Mouse (Mus musculus): Measurements from ENCODE around the gene Obscn.
A peak's percentile ranks its signal among the peaks of the same experiment; 100 is the strongest.

Gene Obscn

GRCm38 (mm10) chr11:59135904-59136452, at the start of gene Obscn:
Gene Obscn (minus strand): TSS chr11:59136402.
- DNase-seq (ENCODE audit: low spot score in 2 of 2) = no peak

GRCm38 (mm10) chr11:59185490-59185889, 49.3 kb upstream of the Obscn start:
- no peak for DNase-seq (ENCODE audit: low spot score in 2 of 2)

GRCm38 (mm10) chr11:59183821-59184220, 47.6 kb upstream of the Obscn start:
- DNase-seq (ENCODE audit: low spot score in 2 of 2) = peak in 1 of 2 experiments; percentile 52

GRCm38 (mm10) chr11:59182864-59183331, 46.7 kb upstream of the Obscn start, which contains the start of gene Gjc2:
Gene Gjc2 (minus strand): TSS chr11:59183213.
- DNase-seq (ENCODE audit: low spot score in 2 of 2) = peak; percentile 80

DNA sequence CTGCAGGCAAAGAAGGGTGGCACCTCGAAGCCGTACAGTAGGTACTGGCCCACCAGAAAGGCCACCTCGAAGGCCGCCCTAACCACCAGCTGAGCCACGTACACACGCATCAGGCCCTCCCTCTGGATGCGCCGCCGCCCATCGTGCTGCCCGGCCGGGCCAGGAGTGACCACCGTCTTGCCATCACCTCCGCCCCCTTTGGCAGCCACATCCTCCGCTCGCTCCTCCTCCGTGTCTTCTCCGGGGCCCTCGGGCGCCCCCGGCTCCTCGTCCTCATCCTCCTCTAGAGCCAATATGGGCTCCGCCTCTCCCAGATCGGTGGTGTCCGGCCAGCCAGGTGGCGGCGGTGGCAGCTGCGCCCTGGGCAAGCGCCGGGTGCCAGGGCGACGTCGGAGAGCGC, 40.7 kb upstream of the Obscn start:
- DNase-seq (ENCODE audit: low spot score in 2 of 2) = no peak

DNA sequence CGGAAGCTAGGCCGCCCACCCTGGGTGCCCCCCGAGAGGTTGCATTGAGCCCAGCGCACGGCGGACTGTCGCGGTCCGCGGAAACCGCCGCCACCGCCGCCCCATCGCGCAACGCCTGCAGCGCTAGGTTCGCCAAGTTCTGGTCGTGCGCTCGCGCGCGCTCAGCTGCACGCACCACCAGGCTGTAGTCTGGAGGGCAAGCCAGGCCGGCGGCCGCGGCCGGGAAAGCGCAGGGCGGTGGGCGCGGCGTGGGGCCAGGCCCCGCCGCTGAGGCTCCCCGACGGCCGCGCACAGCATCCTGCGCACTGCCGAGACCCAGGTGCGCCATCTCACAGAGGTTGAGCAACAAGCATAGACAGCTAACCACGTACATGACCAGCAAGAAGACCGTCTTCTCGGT, 40.3 kb upstream of the Obscn start:
- no peak for DNase-seq (ENCODE audit: low spot score in 2 of 2)

DNA sequence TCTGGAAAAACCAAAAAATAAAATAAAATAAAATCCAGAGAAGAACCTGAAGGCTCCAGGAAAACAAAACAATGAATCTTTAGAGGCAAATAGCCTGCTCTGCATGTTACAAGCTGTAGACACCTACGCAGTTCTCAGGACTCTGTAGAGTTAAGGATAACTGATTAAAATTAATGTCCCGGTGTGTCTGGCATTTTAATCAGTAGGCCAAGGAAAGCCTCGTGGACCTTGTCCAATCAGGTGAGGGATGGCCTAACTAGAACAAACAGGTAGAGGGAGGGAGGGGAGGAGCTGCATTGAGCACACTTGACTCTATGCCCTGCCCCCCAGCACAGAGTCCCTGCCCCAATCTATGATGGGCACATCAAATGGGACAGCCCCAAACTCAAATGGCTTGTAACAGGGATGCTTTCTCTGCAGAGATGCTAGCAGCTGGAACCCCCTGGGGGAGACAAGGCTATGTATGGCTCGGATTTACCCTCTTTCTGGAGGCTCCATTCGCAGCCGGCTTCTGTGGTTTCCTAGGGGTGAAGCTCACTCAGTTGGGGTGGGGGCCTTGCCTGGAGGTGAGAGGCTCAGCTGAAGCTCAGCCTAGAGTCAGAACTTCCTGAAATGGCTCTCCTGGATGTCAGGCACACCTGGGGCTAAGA, 38.1 kb upstream of the Obscn start:
- no peak for DNase-seq (ENCODE audit: low spot score in 2 of 2)

GRCm38 (mm10) chr11:59170549-59170948, 34.3 kb upstream of the Obscn start:
- DNase-seq (ENCODE audit: low spot score in 2 of 2) = no peak

DNA sequence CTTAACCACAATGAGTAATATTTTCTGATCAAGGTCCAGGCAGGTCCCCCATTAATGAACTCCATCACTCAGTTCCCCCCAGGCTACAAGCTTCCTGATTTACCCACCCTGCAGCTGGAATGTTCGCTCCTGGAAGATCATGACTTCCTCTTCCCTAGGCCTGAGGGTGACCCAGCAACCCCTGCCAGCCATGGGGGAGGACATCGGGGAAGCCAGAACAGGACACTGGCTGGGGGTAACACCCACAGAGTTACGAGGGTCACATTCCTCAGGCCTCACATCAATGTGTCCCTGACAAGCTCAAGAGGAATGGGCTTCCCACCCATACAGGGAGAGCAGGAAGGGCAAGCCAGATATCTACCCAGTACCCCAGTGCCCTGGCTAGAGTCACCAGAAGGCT, 33.6 kb upstream of the Obscn start:
- no peak for DNase-seq (ENCODE audit: low spot score in 2 of 2)

GRCm38 (mm10) chr11:59165616-59166241, 29.5 kb upstream of the Obscn start:
- DNase-seq (ENCODE audit: low spot score in 2 of 2) = no peak

DNA sequence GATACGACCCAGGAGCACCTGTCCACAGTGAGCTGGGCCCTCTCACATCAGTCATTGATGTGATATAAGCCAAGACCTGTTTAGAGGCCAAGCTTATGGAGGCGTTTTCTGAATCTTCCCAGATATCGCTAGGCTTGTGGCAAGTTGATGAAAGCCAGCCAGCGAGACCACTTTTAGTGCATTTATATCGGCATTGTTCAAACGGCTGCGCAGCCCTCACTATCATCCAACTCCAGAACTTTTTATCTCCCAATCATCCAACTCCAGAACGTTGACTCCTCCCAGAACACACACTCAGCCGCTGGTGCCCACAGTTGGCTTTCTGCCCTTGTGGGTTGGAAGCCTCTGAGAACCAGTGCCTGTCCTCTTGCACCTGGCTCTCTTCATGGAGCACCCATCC, 28.2 kb upstream of the Obscn start:
- DNase-seq (ENCODE audit: low spot score in 2 of 2) = no peak

DNA sequence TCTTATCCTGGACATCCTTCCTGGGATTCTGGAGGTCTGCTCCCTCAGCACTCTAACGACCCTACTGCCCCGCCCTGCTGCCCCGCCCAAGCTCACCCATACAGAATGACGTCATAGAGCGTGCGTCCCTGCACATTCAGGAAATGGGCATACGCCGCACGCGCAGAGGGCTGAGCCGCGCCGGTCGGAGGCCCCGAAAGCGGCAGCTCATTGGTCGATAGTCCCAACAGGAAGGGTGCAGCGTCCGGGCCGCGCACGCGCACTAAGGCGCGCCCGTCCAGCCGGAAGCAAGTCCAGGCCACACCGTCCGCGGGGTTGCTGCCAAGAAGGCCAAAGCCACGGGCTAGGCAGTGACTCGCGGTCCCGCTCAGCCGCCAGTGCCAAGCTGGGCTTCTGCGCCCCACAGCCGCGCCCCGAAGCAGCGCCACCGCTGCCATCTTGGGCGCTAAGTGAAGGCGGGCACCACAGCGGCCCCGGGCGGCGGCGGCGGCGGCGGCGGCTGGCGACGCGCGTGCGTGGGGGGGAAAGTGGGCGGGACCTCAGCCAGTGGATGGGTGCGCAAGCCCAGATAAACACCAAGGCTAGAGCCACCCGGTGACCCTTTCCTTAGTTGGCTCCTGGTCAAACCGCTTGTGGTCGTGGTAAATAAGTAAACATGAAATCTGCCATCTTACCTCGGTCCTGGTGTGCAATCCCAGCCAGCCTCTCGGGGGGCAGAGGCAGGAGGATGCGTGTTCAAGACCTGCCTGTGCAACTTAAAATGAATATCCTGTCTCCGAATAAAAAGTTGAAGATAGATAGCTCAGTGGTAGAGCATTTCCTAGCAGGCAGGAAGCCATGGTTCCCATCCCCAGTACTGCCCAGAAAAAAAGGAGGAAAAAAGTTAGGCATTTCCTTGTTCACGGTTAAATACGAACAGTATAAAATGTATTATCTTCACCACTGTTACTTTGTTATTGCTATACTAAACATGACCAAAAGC, 27.3 kb upstream of the Obscn start, which contains the start of gene Iba57:
Gene Iba57 (minus strand): TSS at position 485 of the 982 bp plus-strand sequence.
- peak; percentile 96 to 99 for DNase-seq (ENCODE audit: low spot score in 2 of 2)

- DNase-seq (ENCODE audit: low spot score in 2 of 2) = no peak
Observed at GRCm38 (mm10) chr11:59162443-59163254, 26.4 kb upstream of the Obscn start.

DNA sequence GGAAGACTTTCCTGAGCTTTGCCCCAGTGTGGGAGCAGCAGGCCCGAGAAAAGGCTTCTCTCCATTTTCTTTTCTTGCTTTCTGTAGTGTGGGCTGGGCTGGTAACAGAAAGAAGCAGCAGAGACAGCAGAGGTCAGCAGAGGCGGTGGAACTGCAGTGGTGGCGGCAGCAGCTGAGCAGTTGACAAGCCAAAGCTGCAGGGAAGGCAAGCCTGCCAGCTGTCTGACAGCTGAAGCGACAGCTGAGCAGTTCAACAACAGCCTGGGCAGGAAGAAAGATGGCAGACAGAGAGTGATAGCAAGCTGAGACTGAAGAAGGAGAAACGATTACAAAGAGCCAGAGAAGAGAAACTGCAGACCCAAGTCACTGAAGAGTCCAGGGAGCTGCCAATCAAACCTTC, 25.2 kb upstream of the Obscn start:
- no peak for DNase-seq (ENCODE audit: low spot score in 2 of 2)

GRCm38 (mm10) chr11:59159558-59159957, 23.4 kb upstream of the Obscn start:
- DNase-seq (ENCODE audit: low spot score in 2 of 2) = no peak

- no peak for DNase-seq (ENCODE audit: low spot score in 2 of 2)
Observed at GRCm38 (mm10) chr11:59159099-59159498, 22.9 kb upstream of the Obscn start.

GRCm38 (mm10) chr11:59155900-59156299, 19.7 kb upstream of the Obscn start:
- no peak for DNase-seq (ENCODE audit: low spot score in 2 of 2)

DNA sequence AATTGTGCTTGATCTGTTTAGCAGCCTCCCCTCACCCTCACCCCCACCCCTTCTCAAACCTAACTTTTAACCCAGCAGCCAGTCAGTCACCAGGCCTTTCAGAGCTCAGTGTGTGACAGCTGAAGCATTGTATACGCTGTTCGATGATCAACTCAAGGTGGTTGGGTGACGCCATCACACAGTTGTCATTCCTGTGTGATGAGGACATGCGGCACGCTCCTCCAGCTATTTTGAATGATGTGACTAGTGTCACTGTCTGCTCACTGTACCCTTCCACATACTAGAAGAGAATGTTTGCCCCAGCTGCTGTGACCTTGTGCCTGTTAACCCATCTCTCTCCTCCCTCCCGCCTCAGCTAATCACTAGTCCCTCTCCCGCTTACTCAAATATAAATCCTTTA, 18.0 kb upstream of the Obscn start:
- DNase-seq (ENCODE audit: low spot score in 2 of 2) = no peak

DNA sequence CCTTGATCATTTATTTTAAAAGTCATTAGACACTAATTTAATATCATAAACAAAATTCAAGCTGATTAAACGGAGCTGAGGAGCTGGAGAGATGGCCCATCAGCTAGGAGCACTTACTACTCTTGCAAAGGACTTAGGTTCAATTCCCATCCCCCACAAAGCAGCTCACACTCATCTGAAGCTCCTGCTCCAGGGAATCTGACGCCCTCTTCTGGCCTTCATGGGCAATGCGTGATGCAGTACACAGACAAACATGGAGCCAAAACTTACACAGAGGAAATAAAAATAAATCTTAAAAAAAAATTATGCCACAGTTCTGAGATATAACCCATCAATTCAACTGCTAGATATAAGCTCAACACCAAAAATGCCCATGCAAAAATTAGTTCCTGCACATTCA, 15.5 kb upstream of the Obscn start:
- DNase-seq (ENCODE audit: low spot score in 2 of 2) = no peak

GRCm38 (mm10) chr11:59149302-59149701, 13.1 kb upstream of the Obscn start:
- no peak for DNase-seq (ENCODE audit: low spot score in 2 of 2)

- DNase-seq (ENCODE audit: low spot score in 2 of 2) = no peak
Observed at GRCm38 (mm10) chr11:59142962-59143361, 6.8 kb upstream of the Obscn start.

Data from urinary bladder, postnatal 4 days (tissue).